Mouse (Mus musculus) monocyte, adult 5-6 weeks (primary cell): ENCODE data around the gene Cmtm6. TPM values are rescaled to one million over a fixed set of nuclear protein-coding genes. Genes with fewer than 3 reads are reported as not detected.
"Not testable (repeated sequence)": the region's sequence is repeated elsewhere in the genome, so short reads cannot be mapped to it uniquely, and the experiment has no call there.

Experiments used
- ATAC-seq: fragments of 153-309, 156-312 bp; replicated peaks from 2 replicates; pipeline ENCODE4 v1.8.0; 2017; ENCODE audit warnings: mild to moderate bottlenecking; ENCODE audit not compliant: low TSS enrichment, insufficient number of reproducible peaks, severe bottlenecking, poor library complexity, low FRiP score
- total RNA-seq: library from RNA; stranded (forward); fragments of 200-1000, 200-491, 200-594 nt; gene quantifications from 3 replicates; pipeline ENCODE4 v1.2.3, GENCODE M21; 2017

The Cmtm6 gene
- total RNA-seq, result 131 to 163 TPM (median 138 TPM) in 3 replicates

- peak; percentile 94 for ATAC-seq
These were observed at the start of gene Cmtm6 for GRCm38 (mm10) chr9:114731011-114731755. TSS of gene Cmtm6 (plus strand) at chr9:114731116.

DNA sequence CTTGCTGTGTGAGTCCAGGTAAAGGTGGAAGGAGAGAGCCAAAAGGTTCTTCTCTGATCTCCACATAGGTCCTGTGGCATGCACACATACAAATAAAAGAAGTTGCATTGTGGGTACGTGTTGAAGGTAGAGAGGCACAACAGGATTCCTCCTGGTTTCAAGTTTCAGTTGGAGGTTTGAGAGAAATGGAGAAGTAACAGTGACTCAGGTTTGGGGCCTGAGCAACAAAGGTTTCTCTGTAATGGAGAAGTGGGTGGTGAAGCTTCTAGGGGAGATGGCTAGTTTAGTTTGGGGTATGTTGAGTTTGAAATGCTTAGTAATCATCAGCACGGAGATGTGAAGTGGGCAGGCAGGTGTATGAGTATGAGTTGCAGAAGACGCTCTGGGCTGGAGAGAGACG is 48.7 kb upstream of the Cmtm6 start:
- no peak for ATAC-seq

GRCm38 (mm10) chr9:114686245-114686644 is 44.7 kb upstream of the Cmtm6 start:
- ATAC-seq, result no peak

DNA sequence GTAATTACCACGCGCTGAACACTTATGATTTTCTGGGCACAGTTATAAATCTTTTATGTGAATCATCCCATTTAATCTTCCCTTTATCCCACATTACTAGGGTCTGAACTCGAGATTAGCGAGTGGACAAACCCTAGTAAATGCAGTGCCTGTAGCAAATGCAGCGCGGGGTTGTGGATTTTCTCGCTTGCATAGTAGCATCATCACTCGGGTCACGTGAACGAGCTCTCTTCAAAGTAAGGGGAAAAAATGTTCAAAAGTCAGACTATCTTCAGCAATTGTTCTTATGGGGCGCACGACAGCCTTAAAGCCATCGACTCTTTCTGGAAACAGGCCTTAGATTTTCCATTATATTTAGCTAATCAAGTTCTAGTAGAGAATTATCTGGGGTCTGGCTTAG is 43.3 kb upstream of the Cmtm6 start:
- ATAC-seq, result no peak

- ATAC-seq, result peak; percentile 89
These were observed 42.5 kb upstream of the Cmtm6 start, which contains the start of gene Dync1li1 for GRCm38 (mm10) chr9:114688252-114688952. TSS of gene Dync1li1 (plus strand) at chr9:114688790.

GRCm38 (mm10) chr9:114688953-114689407 is 41.9 kb upstream of the Cmtm6 start:
- ATAC-seq, result 0 out of 2 replicates have a peak, but pooled peaks have one; percentile 9

GRCm38 (mm10) chr9:114690119-114690601 is 40.8 kb upstream of the Cmtm6 start:
- ATAC-seq, result no peak

DNA sequence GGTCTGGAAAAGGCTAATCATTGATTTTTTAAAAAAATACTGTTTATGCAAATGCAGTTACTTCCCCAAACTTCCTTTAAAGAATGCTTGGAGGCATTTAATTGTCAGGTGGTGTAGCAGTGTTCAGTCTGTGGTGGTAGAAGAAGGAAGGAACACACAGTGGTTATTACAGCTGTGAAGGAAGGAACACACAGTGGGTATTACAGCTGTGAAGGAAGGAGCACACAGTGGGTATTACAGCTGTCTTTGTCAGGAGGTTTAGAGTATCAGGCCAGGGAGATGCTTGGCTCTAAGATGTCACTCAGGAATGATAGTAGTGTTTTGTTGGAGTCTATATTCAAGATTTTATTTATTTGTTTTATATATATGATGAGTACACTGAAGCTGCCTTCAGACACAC is 39.8 kb upstream of the Cmtm6 start:
- ATAC-seq, result no peak

- ATAC-seq, result not testable (repeated sequence)
These were observed 35.3 kb upstream of the Cmtm6 start for GRCm38 (mm10) chr9:114695662-114696061.

- no peak for ATAC-seq
These were observed 33.8 kb upstream of the Cmtm6 start for GRCm38 (mm10) chr9:114697072-114697471.

GRCm38 (mm10) chr9:114697926-114698325 is 33.0 kb upstream of the Cmtm6 start:
- no peak for ATAC-seq

GRCm38 (mm10) chr9:114699262-114699661 is 31.7 kb upstream of the Cmtm6 start:
- no peak for ATAC-seq

DNA sequence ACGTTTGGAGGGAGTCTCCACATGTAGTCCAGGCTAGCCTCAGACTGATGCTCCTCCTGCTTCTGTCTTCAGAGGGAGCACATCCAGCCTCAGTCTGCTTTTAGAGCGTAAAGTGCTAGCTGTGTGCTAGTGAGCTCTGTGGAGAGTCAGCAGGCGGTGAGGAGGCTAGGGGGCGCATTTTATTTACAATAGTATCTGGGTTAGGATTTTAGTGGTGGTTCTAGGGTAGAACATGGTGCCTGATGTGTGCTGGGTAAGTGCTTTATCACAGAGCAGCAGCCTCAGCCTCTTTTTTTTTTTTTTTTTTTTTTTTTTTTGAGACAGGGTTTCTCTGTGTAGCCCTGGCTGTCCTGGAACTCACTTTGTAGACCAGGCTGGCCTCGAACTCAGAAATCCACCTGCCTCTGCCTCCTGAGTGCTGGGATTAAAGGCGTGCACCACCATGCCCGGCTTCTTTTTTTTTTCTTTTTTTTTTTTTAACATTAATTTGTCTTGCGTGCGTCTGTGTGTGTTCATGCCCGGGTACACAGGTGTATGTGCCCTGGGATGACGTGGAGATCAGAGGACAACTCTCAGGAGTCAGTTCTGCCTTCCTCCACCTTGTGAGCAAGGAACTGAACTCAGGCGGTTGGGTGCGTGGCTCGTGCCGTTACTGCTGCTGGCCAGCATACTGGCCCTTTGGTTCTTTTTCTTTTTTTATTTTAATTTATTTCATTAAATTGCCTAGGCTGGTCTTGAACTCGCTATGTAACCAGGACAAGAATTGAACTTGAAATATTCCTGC is 30.8 kb upstream of the Cmtm6 start:
- no peak for ATAC-seq

DNA sequence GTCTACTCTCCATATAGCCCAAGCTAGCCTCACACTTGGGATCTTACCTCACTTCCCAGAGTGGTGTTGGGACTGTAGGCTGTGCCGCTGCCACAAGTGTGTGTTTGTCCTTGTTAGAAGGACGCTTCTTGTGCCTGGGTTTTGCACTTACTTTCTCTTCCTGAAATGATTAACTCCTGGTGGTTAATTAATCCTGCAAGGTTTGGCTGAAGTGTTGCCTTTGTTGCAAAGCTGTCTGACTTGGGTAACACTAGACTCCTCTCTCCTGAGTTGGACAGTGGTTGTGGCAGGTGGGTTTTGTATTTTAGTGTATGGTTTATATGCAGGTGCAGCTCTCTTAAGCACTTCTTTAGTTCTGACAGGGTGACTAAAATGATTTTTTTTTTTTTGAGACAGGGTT is 29.9 kb upstream of the Cmtm6 start:
- ATAC-seq, result no peak

GRCm38 (mm10) chr9:114701921-114702320 is 29.0 kb upstream of the Cmtm6 start:
- no peak for ATAC-seq

DNA sequence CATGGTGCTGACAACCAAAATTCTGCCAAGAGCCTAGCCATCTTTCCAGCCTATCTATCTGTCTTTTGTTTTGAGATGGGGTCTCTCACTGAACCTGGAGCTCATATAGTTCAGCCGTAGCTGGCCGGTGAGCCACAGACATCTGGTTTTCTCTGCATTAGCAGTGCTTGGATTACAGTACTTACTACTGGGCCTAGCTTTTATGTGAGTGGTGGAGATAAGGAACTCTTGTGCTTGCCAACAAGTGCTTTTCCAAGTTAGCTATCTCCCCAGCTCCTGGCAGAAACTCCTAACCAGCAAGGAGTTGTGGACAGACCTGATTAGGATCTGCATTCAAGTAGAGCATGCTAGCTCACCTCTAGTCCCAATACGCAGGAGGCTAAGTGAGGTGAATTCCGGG is 23.1 kb upstream of the Cmtm6 start:
- ATAC-seq, result no peak

GRCm38 (mm10) chr9:114710345-114710744 is 20.6 kb upstream of the Cmtm6 start:
- ATAC-seq, result no peak

DNA sequence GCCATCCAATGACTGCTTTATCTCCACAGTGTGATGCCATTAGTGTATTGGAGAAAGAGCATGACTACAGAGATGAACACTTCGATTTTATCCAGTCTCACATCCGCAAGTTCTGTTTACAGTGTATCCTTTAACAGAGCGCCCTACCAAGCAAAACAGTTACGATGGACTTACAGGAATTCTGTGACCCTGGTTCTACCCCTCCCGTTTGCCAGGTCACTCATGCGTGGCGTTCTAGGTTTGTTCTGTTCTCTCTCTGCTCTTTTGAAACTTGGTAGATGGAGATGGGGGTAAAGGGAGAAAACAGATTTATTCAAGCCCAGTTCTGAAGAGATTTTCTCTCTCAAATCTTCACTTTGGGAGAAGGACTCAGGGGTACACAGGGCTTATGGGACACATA is 17.4 kb upstream of the Cmtm6 start:
- no peak for ATAC-seq

GRCm38 (mm10) chr9:114716677-114717331 is 14.1 kb upstream of the Cmtm6 start:
- no peak for ATAC-seq
